18 mouse cellular contexts compared by ENCODE assay signal in the genomic region with DNA sequence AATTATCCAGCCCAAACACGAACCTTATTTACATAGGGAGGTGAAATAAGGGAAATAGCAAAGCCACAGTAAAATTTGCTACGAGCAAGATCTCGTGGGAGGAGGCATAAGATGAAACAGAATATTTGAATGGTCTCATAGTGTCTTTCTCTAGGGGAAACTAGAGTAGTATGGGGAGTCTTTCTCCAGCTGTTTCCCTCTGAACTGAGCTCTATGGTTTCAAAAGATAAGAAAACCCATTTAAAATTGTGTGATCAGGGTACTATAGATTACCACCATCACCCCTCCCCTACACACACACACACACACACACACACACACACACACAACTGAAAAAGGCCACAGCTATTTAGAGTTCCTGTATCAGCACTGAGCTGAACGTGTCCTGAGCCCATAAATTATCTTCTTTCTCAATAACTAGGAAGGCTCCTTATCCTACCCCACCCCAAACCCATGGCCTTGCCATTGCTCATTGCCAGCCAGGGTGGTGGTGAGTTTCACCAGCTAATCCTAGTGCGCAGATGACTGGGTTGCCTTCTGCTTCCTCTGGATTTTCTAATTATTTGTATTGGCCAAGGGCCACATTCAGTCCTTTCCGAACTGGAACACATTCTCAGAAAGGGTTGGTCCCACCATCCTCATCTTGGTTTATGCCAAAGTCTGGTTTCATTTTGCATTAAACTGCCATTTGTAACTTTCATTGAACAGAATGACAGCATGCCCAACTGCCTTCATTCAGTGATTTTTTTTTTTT. TPM values are rescaled to one million over a fixed set of nuclear protein-coding genes. Genes with fewer than 3 reads are reported as not detected.
DNase-seq lines count a peak whose midpoint lies in the region; ATAC-seq lines count a peak whose summit lies in the region.
"Had no signal": no experiment of that assay in that cellular context is flagged by ENCODE, and none has a peak within 500 bp of the region (broad histone marks: within the 10 kb centered on the region; RNA-seq: fewer than 3 reads in every experiment).

No protein-coding gene starts in this region.

- H3K36me3 ChIP-seq in liver, embryonic 13.5 days = no peaks in the 10 kb centered on the region
- H3K36me3 ChIP-seq: heart, embryonic 13.5 days; midbrain, embryonic 15.5 days had no signal

- DNase-seq in ovary, adult 18-20 months (ENCODE audit: low spot score) = peak; percentile 5
- no peak for DNase-seq in ovary, postnatal 36 days (ENCODE audit: low spot score)
- DNase-seq in c-Kit-positive CD71-positive TER-119-negative erythroid progenitor cells, embryonic 14.5 days (ENCODE audit: low read depth) = peak; percentile 11
- DNase-seq in liver, embryonic 13.5 days = peak; percentile 10
- DNase-seq in cerebellum, adult 9-10 months = no peak
- no peak for DNase-seq in left cerebral cortex, postnatal 14 days (ENCODE audit: low spot score in 2 of 2)
- DNase-seq in frontal cortex, postnatal 25 days (ENCODE audit: low spot score in 2 of 2) = no peak
- DNase-seq: cerebellum, postnatal 10 days; gastrocnemius, postnatal 25 days; kidney, postnatal 10 days; lung, postnatal 36 days; right cerebral cortex, postnatal 4 days; thymus, adult 18-20 months had no signal

- no peak overlapping the region for H3K4me3 ChIP-seq in liver, embryonic 13.5 days (replicated peaks)
- H3K4me3 ChIP-seq: heart, embryonic 13.5 days; midbrain, embryonic 15.5 days had no signal

- WGBS in liver, embryonic 13.5 days (ENCODE audit: insufficient replicate concordance) = 45% methylated on average over 6 of the region's 6 CpGs

- peaks cover 3% of the 10 kb centered on the region; the same call in 1 of the 2 replicates for H3K27me3 ChIP-seq in liver, embryonic 13.5 days

- no peak overlapping the region for H3K4me2 ChIP-seq in liver, embryonic 13.5 days
- H3K4me2 ChIP-seq: heart, embryonic 13.5 days; hindbrain, embryonic 14.5 days; midbrain, embryonic 15.5 days had no signal

- peak; percentile 92 for ATAC-seq in liver, embryonic 13.5 days (ENCODE audit: low read depth)
- no peak for ATAC-seq in megakaryocyte, adult 5-6 weeks (ENCODE audit: poor library complexity, severe bottlenecking)
- ATAC-seq: intestine, postnatal 0 days; midbrain, embryonic 15.5 days had no signal

- H3K27ac ChIP-seq in liver, embryonic 13.5 days = no peak overlapping the region
- H3K27ac ChIP-seq: heart, embryonic 13.5 days; hindbrain, embryonic 14.5 days; midbrain, embryonic 15.5 days had no signal

- no peak overlapping the region for H3K9ac ChIP-seq in liver, embryonic 13.5 days
- H3K9ac ChIP-seq: heart, embryonic 13.5 days; hindbrain, embryonic 14.5 days; midbrain, embryonic 15.5 days had no signal

- H3K9me3 ChIP-seq in liver, embryonic 13.5 days (replicated peaks) = no peaks in the 10 kb centered on the region
- H3K9me3 ChIP-seq: midbrain, embryonic 15.5 days had no signal

- H3K4me1 ChIP-seq in liver, embryonic 13.5 days (replicated peaks) = no peaks in the 10 kb centered on the region
- H3K4me1 ChIP-seq: heart, embryonic 13.5 days; midbrain, embryonic 15.5 days had no signal

- intact Hi-C loops in left cerebral cortex, postnatal 14 days (cut with DNase I) = no loop called here

RNA-seq across cellular contexts. Expression of a gene that starts 5.6 kb away (rescaled TPM):
- polyA plus RNA-seq in liver, embryonic 13.5 days (2015; fragmentation: Nextera tagmentation; extraction: Ambion mirVana) = 0.20 TPM in 2 replicates
- total RNA-seq in left cerebral cortex, postnatal 14 days (2021) = 1 to 10 TPM; 1.5 to 1.7 TPM
- total RNA-seq in megakaryocyte, adult 5-6 weeks (2015) = not detected in 2 replicates
- not detected in 2 replicates for total RNA-seq in megakaryocyte, adult 5-6 weeks (2017)

Comparison
In these comparisons a context has a peak if more than half of its experiments do, and no peak if none do; other contexts are left out.
1. DNase-seq: peak in ovary, adult 18-20 months (single experiment), c-Kit-positive CD71-positive TER-119-negative erythroid progenitor cells, embryonic 14.5 days (single experiment) and liver, embryonic 13.5 days (single experiment); none in ovary, postnatal 36 days (single experiment), cerebellum, adult 9-10 months (single experiment), left cerebral cortex, postnatal 14 days (0 of 2) and frontal cortex, postnatal 25 days (0 of 2).